Mouse (Mus musculus): Measurements from ENCODE around the gene Gm21256. TPM values are rescaled to one million over a fixed set of nuclear protein-coding genes. Genes with fewer than 3 reads are reported as not detected.
"Not testable (repeated sequence)": the region's sequence is repeated elsewhere in the genome, so short reads cannot be mapped to it uniquely, and the experiment has no call there.

Gm21256 gene
- not detected for total RNA-seq (2021)
- long read RNA-seq, experiment 1, result 0 reads
- long read RNA-seq, experiment 2, result 0 reads

DNA sequence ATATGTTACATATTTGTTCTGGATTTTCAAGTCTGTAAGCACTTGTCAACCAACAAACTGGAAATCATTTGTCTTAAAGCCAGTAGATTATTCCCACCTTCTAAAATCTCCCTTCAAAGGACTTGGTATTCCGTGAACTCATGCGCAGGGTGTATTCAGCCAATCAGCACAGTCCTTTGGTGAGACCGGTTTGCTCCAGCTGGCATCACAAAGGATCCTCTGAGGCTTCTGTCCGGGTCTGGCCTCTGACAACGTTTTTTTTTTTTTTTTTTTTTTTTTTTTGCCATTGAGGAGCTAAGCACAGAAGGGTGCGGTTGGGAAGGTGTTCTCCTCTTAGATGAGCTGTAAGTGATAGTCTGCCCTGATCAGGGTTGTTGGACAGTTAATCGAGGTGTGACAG, at the start of gene Gm21256:
Gene Gm21256, plus strand, starts transcription at position 301 of the 400 bp plus-strand sequence.
- DNase-seq (ENCODE audit: low spot score in 2 of 2), result not testable (repeated sequence)

Other genes starting within 250 kb of the Gm21256 start
- gene Gm21170, start 240.1 kb downstream of the Gm21256 start, total RNA-seq (2021), result not detected

Measured in adrenal gland, postnatal 4 days (tissue).